Mouse (Mus musculus) kidney, adult 2 months (tissue): Measurements from ENCODE around the gene Gli3. TPM values are rescaled to one million over a fixed set of nuclear protein-coding genes. Genes with fewer than 3 reads are reported as not detected.

ENCODE experiments used
- DNase-seq: peaks from one replicate; pipeline ENCODE4 v3.0.0; 2021
- H3K27ac ChIP-seq: fragments of 200-500 bp; 2 replicates; pipeline ENCODE4 v1.5.1; 2012; ENCODE audit warnings: low read depth, low read length, control low read depth, inconsistent platforms; ENCODE audit not compliant: insufficient read depth
- H3K27me3 ChIP-seq: fragments of 200-500 bp; replicated peaks from 2 replicates; pipeline ENCODE4 v1.6.1; 2012; ENCODE audit warnings: mild to moderate bottlenecking, moderate library complexity, low read length, inconsistent platforms; ENCODE audit not compliant: control insufficient read depth, insufficient read depth
- H3K36me3 ChIP-seq: fragments of 200-500 bp; 2 replicates; pipeline ENCODE4 v1.6.1; 2012; ENCODE audit warnings: mild to moderate bottlenecking, moderate library complexity, low read length, inconsistent platforms; ENCODE audit not compliant: control insufficient read depth, insufficient read depth
- H3K4me1 ChIP-seq: fragments of 200-500 bp; 2 replicates; pipeline ENCODE4 v1.6.1; 2011; ENCODE audit warnings: low read length; ENCODE audit not compliant: control insufficient read depth, insufficient read depth
- H3K4me3 ChIP-seq: fragments of 200-500 bp; 2 replicates; pipeline ENCODE4 v1.5.1; 2011; ENCODE audit warnings: mild to moderate bottlenecking, low read depth, low read length, control low read depth; ENCODE audit not compliant: insufficient read depth
- CTCF ChIP-seq: fragments of 200-500 bp; conservative IDR thresholded peaks from 2 replicates; pipeline ENCODE4 v1.5.1; 2011; ENCODE audit warnings: low read depth, mild to moderate bottlenecking, control low read depth, low read length, moderate library complexity, mixed read lengths; ENCODE audit not compliant: insufficient read depth, insufficient read length
- POLR2A ChIP-seq: fragments of 200-500 bp; IDR thresholded peaks from one replicate; pipeline ENCODE4 v1.6.1; 2011; ENCODE audit warnings: low read depth, low read length, control low read depth
- WGBS: fragments of 180-500 bp; shearing (Covaris S2); methylation state at CpG from one replicate; pipeline ENCODE4 v1.1.7; 2018; 5-methylcytosine and 5-hydroxymethylcytosine counted together
- polyA plus RNA-seq: library from polyadenylated mRNA; depleted of rRNA; stranded (reverse); fragments of >200 nt; gene quantifications from 2 replicates; pipeline ENCODE4 v1.2.3, GENCODE M21; 2012

Gene Gli3
- polyA plus RNA-seq, 1 experiment = 0.99 TPM

DNA sequence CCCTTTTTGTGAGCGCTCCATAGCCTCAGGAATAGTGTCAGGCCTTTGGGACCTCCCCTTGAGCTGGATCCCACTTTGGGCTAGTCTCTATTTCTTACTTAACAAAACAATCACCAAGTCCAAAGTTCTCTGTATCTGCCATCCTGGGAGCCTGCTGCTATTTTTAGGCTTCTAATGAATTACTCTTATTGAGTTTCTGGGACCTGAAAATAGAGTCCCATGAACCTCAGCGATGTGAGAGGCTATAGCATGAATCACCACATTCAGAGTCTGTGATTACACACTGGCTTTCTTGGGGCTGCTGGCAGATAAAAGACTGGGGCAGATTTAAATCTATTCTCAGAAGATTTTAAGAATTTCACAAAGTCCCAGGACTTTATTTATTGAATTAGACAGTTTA lies 12.1 kb upstream of the Gli3 start:
- H3K27ac ChIP-seq = no peak overlapping the region

GRCm38 (mm10) chr13:15457841-15458240 lies 5.2 kb upstream of the Gli3 start:
- WGBS = 83% methylated on average over 5 of the region's 5 CpGs
- TF ChIP-seq CTCF (no peak), POLR2A (no peak)
- H3K36me3 ChIP-seq = no peaks in the 10 kb centered on the region

More for the DNA sequence above, 12.1 kb upstream of the Gli3 start:
- H3K36me3 ChIP-seq = no peaks in the 10 kb centered on the region
- H3K4me1 ChIP-seq = no peaks in the 10 kb centered on the region
- WGBS = 57% methylated on average over 2 of the region's 2 CpGs
- TF ChIP-seq POLR2A = no peak
- TF ChIP-seq CTCF = no peak
- DNase-seq = no peak
- H3K4me3 ChIP-seq = no peak overlapping the region
- no peaks in the 10 kb centered on the region for H3K27me3 ChIP-seq

GRCm38 (mm10) chr13:15461926-15462325 lies 1.1 kb upstream of the Gli3 start:
- Histone ChIP-seq H3K27me3 (peaks cover 1% of the 10 kb centered on the region; the same call in 1 of the 2 replicates), H3K4me3 (no peak overlapping the region), H3K4me1 (no peaks in the 10 kb centered on the region), H3K36me3 (no peaks in the 10 kb centered on the region), H3K27ac (no peak overlapping the region)
- 54% methylated on average over 7 of the region's 7 CpGs for WGBS
- TF ChIP-seq POLR2A (no peak), CTCF (no peak)
- DNase-seq = no peak

More at GRCm38 (mm10) chr13:15457841-15458240, 5.2 kb upstream of the Gli3 start:
- no peak overlapping the region for H3K4me3 ChIP-seq
- no peak for DNase-seq
- no peak overlapping the region for H3K27ac ChIP-seq
- H3K27me3 ChIP-seq = 0 out of 2 replicates have a peak, but pooled peaks cover 1% of the 10 kb centered on the region
- H3K4me1 ChIP-seq = no peaks in the 10 kb centered on the region

DNA sequence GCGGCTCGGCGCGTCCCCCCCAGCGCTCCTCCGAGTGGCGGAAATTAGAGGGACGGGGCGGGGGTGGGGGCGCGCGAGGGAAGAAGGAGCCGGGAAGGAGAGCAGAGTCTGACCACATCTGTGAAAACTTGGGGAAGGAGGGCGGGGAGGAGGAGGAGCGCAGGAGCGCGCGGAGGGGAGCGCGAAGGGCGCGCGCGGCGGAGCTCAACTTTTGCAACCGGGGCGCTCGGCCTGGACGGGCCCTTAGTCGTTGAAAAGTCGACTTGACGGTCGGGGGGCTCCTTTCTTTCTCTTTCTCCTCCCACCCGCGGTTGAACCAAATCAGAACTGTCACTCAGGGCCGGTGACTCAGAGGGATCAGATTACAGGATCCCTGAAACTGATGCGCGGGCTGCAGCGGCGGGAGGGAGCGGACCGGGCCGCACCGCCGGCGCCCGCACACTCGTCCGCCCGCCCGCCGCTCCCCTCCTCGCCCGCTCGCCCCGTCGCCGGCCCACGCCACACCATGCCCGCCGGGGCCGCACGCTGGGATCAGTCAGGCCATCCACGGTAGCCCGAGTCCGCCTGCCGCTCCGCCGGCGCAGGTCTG lies 551 bp downstream of the Gli3 start:
- TF ChIP-seq POLR2A = no peak
- TF ChIP-seq CTCF = no peak
- Histone ChIP-seq H3K4me3 (peak overlapping the region; percentile 61), H3K4me1 (no peaks in the 10 kb centered on the region), H3K27me3 (peaks cover 1% of the 10 kb centered on the region; the same call in 1 of the 2 replicates), H3K36me3 (no peaks in the 10 kb centered on the region), H3K27ac (no peak overlapping the region)
- peak; percentile 25 for DNase-seq
- under 1% methylated on average over 60 of the region's 70 CpGs for WGBS

DNA sequence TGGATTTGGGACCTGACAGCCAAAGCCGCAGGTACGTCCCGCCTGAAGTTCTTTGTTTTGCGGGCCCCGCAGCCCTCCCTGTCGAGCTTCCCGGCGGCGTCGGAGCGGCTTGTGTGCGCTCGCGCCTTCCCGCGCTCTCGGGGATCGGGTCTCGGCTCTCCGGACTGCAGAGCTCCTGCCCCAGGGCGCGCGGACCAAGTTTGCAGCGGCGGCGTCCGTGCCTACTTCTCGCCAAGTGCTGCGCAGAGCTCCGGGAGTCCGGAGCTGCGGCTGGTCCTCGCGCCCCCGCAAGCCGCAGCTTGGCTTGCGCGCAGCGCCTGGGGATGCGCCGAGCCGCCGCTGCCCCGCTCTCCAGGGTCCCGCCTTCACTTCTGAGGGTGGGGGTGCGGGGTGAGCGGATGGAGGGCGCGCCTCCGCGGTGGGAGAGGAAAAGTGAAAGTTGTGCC lies 1.1 kb downstream of the Gli3 start:
- Histone ChIP-seq H3K4me1 (no peaks in the 10 kb centered on the region), H3K36me3 (no peaks in the 10 kb centered on the region), H3K27me3 (peaks cover 1% of the 10 kb centered on the region; the same call in 1 of the 2 replicates), H3K27ac (no peak overlapping the region), H3K4me3 (peak overlapping the region; percentile 61)
- DNase-seq = peak; percentile 26
- TF ChIP-seq CTCF (no peak), POLR2A (no peak)
- WGBS = under 1% methylated on average over 51 of the region's 51 CpGs

DNA sequence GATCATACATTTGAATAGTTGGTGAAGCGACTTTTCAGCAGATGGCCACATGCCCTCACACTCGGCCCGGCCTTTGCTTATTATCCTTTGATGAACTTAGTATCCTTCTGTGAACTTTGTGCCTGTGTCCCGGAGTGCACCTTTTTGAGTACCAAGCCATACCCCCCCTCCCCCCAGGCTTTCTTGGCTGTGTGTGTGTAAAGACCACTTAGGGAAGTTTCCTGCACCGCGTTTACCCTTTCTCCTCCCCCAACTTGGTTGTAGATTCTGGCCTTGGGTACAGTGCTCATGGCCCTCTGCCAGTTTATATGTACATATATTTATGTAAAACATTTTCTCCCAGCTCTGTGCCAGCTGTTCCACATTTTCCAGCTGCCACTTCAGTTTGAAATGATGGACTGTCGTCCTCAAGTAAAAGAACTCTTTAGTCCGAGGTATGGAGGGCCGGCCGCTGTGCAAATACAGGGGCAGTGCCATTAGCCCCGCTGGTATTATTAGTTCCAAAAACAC lies 1.8 kb downstream of the Gli3 start:
- no peaks in the 10 kb centered on the region for H3K36me3 ChIP-seq

GRCm38 (mm10) chr13:15466496-15466895 lies 3.5 kb downstream of the Gli3 start:
- Histone ChIP-seq H3K36me3 (no peaks in the 10 kb centered on the region), H3K4me3 (no peak overlapping the region), H3K4me1 (no peaks in the 10 kb centered on the region), H3K27me3 (peaks cover 1% of the 10 kb centered on the region; the same call in 1 of the 2 replicates), H3K27ac (no peak overlapping the region)
- no peak for DNase-seq
- 83% methylated on average over 6 of the region's 6 CpGs for WGBS
- TF ChIP-seq CTCF = no peak
- no peak for TF ChIP-seq POLR2A

More for the DNA sequence above, 1.8 kb downstream of the Gli3 start:
- Histone ChIP-seq H3K27me3 (peaks cover 1% of the 10 kb centered on the region; the same call in 1 of the 2 replicates), H3K27ac (no peak overlapping the region), H3K4me1 (no peaks in the 10 kb centered on the region), H3K4me3 (peak overlapping the region; percentile 61)
- peak; percentile 7 for DNase-seq
- WGBS = 42% methylated on average over 11 of the region's 11 CpGs
- TF ChIP-seq CTCF = no peak
- no peak for TF ChIP-seq POLR2A
